Mouse (Mus musculus) ES-E14 (cell line): ENCODE measurements around the gene Ttf2. TPM values are rescaled to one million over a fixed set of nuclear protein-coding genes. Genes with fewer than 3 reads are reported as not detected.

Experiments used
- DNase-seq: peaks from one replicate; pipeline ENCODE4 v3.0.0-alpha.2; 2013; ENCODE audit warnings: low read depth, low spot score
- H3K27ac ChIP-seq: 2 replicates; pipeline ENCODE4 v1.5.1; 2012; ENCODE audit warnings: low read depth, mild to moderate bottlenecking, low read length, moderate library complexity, mixed read lengths; ENCODE audit not compliant: poor library complexity, insufficient read depth, severe bottlenecking
- H3K36me3 ChIP-seq: 2 replicates; pipeline ENCODE4 v1.6.1; 2012; ENCODE audit warnings: mild to moderate bottlenecking, low read length, moderate library complexity, mixed read lengths; ENCODE audit not compliant: control insufficient read depth, poor library complexity, insufficient read depth, severe bottlenecking
- H3K4me1 ChIP-seq, 2 experiments: fragments of 150-350 bp in 1 of 2; sonication (generic) in 1 of 2; 2 replicates each; pipeline ENCODE4 v1.6.1; 2012; ENCODE audit warnings: low read length in 2 of 2, mild to moderate bottlenecking in 1 of 2, mixed read lengths in 1 of 2; ENCODE audit not compliant: control insufficient read depth in 2 of 2, insufficient read depth in 2 of 2, poor library complexity in 1 of 2
- H3K4me3 ChIP-seq, 2 experiments: fragments of 150-350 bp in 1 of 2; sonication (generic) in 1 of 2; 2 replicates each; pipeline ENCODE4 v1.5.1; 2012; ENCODE audit warnings: low read length in 2 of 2, low read depth in 1 of 2, mild to moderate bottlenecking in 1 of 2, mixed read lengths in 1 of 2; ENCODE audit not compliant: insufficient read depth in 1 of 2, poor library complexity in 1 of 2, severe bottlenecking in 1 of 2
- H3K9ac ChIP-seq: 2 replicates; pipeline ENCODE4 v1.6.1; 2012; ENCODE audit warnings: low read depth, mild to moderate bottlenecking, low read length, mixed read lengths; ENCODE audit not compliant: poor library complexity, insufficient read depth, severe bottlenecking
- H3K9me3 ChIP-seq: fragments of 150-350 bp; sonication (generic); 2 replicates; pipeline ENCODE4 v1.6.1; 2012; ENCODE audit warnings: low read depth, mild to moderate bottlenecking, low read length; ENCODE audit not compliant: control insufficient read depth, insufficient read depth
- CHD2 ChIP-seq: IDR thresholded peaks from 2 replicates; pipeline ENCODE4 v1.6.1; 2014; ENCODE audit warnings: mild to moderate bottlenecking, low read depth, low read length, inconsistent platforms
- HCFC1 ChIP-seq: IDR thresholded peaks from 2 replicates; pipeline ENCODE4 v1.6.1; 2012; ENCODE audit warnings: low read length, inconsistent platforms, borderline replicate concordance; ENCODE audit not compliant: insufficient read depth
- MAFK ChIP-seq: IDR thresholded peaks from 2 replicates; pipeline ENCODE4 v1.6.1; 2014; ENCODE audit warnings: mild to moderate bottlenecking, low read depth, low read length, inconsistent platforms; ENCODE audit not compliant: insufficient read depth
- ZNF384 ChIP-seq: IDR thresholded peaks from 2 replicates; pipeline ENCODE4 v1.6.1; 2012; ENCODE audit warnings: low read depth, low read length, inconsistent platforms
- in situ Hi-C, 2 experiments: fragments of 600-800 bp; cut with MboI; formaldehyde crosslinking; loops; one replicate each; pipeline ENCODE4 v1.15.1; 2025; ENCODE audit warnings: low sequenced_read_pairs in 2 of 2, inconsistent platforms in 1 of 2; ENCODE audit not compliant: unreplicated experiment in 2 of 2
- total RNA-seq: library from RNA; depleted of rRNA; stranded (reverse); fragments of 300-350 nt; gene quantifications from 2 replicates; pipeline ENCODE4 v1.2.3, GENCODE M21; 2012; rRNA removed

Gene Ttf2
- total RNA-seq, 1 experiment: 39.0 TPM

- Histone ChIP-seq H3K9me3 (no peaks in the 10 kb centered on the region), H3K9ac (no peak overlapping the region), H3K36me3 (no peaks in the 10 kb centered on the region), H3K4me3 (no peak overlapping the region), H3K4me1 (no peaks in the 10 kb centered on the region), H3K27ac (no peak overlapping the region)
- no peak for DNase-seq
- TF ChIP-seq MAFK (no peak), HCFC1 (no peak), ZNF384 (no peak), CHD2 (no peak)
- in situ Hi-C loops: no loop called here
Measured at GRCm38 (mm10) chr3:100889234-100889633, 80.2 kb downstream of the Ttf2 start.

Other genes starting within 250 kb of the Ttf2 start
- gene Vtcn1, start 144.2 kb downstream of the Ttf2 start, total RNA-seq: 0.31 TPM in 1 of 2 replicates, not detected in the other
- 4.8 and 5.5 TPM in 2 replicates for gene Trim45, start 47.5 kb downstream of the Ttf2 start, total RNA-seq
- gene Cd101, start 59.9 kb upstream of the Ttf2 start, total RNA-seq: 0.11 and 0.13 TPM in 2 replicates
- gene Ptgfrn, start 140.6 kb upstream of the Ttf2 start, total RNA-seq: 52.3 and 81.2 TPM in 2 replicates